Mouse (Mus musculus): Measurements from ENCODE around the gene A630095N17Rik.
A peak's percentile ranks its signal among the peaks of the same experiment; 100 is the strongest.
"Not testable (repeated sequence)": the region's sequence is repeated elsewhere in the genome, so short reads cannot be mapped to it uniquely, and the experiment has no call there.

The A630095N17Rik gene

GRCm38 (mm10) chr1:75243411-75243810 is 11.5 kb upstream of the A630095N17Rik start:
- no peak for DNase-seq (ENCODE audit: low read depth)

GRCm38 (mm10) chr1:75239591-75239990 is 7.7 kb upstream of the A630095N17Rik start:
- DNase-seq (ENCODE audit: low read depth): no peak

GRCm38 (mm10) chr1:75236117-75237050 is 4.5 kb upstream of the A630095N17Rik start, which contains the start of gene Dnajb2:
Gene Dnajb2 (plus strand): TSS chr1:75236406.
- DNase-seq (ENCODE audit: low read depth): no peak

GRCm38 (mm10) chr1:75234606-75235005 is 2.7 kb upstream of the A630095N17Rik start:
- DNase-seq (ENCODE audit: low read depth): no peak

- not testable (repeated sequence) for DNase-seq (ENCODE audit: low read depth)
Observed at GRCm38 (mm10) chr1:75232489-75232888, 587 bp upstream of the A630095N17Rik start.

- DNase-seq (ENCODE audit: low read depth): no peak
Observed at GRCm38 (mm10) chr1:75231224-75231623, 678 bp downstream of the A630095N17Rik start.

- DNase-seq (ENCODE audit: low read depth): no peak
Observed at GRCm38 (mm10) chr1:75230335-75230994, 1.4 kb downstream of the A630095N17Rik start.

- DNase-seq (ENCODE audit: low read depth): no peak
Observed at GRCm38 (mm10) chr1:75229158-75229557, 2.7 kb downstream of the A630095N17Rik start.

- no peak for DNase-seq (ENCODE audit: low read depth)
Observed at GRCm38 (mm10) chr1:75227653-75228052, 4.2 kb downstream of the A630095N17Rik start.

- DNase-seq (ENCODE audit: low read depth): no peak
Observed at GRCm38 (mm10) chr1:75226138-75226537, 5.8 kb downstream of the A630095N17Rik start.

- DNase-seq (ENCODE audit: low read depth): no peak
Observed at GRCm38 (mm10) chr1:75225473-75225872, 6.4 kb downstream of the A630095N17Rik start.

GRCm38 (mm10) chr1:75223532-75223931 is 8.4 kb downstream of the A630095N17Rik start:
- DNase-seq (ENCODE audit: low read depth): no peak

- DNase-seq (ENCODE audit: low read depth): no peak
Observed at GRCm38 (mm10) chr1:75222926-75223325, 9.0 kb downstream of the A630095N17Rik start.

GRCm38 (mm10) chr1:75221538-75221937 is 10.4 kb downstream of the A630095N17Rik start:
- no peak for DNase-seq (ENCODE audit: low read depth)

- no peak for DNase-seq (ENCODE audit: low read depth)
Observed at GRCm38 (mm10) chr1:75219531-75219930, 12.4 kb downstream of the A630095N17Rik start, which contains the start of gene Tuba4a. Gene Tuba4a (minus strand): TSS chr1:75219865.

GRCm38 (mm10) chr1:75219078-75219477 is 12.8 kb downstream of the A630095N17Rik start:
- DNase-seq (ENCODE audit: low read depth): peak; percentile 91

- no peak for DNase-seq (ENCODE audit: low read depth)
Observed at GRCm38 (mm10) chr1:75218227-75219001, 13.5 kb downstream of the A630095N17Rik start.

GRCm38 (mm10) chr1:75217893-75218226 is 14.0 kb downstream of the A630095N17Rik start:
- no peak for DNase-seq (ENCODE audit: low read depth)

GRCm38 (mm10) chr1:75216797-75217585 is 14.9 kb downstream of the A630095N17Rik start:
- DNase-seq (ENCODE audit: low read depth): no peak

- no peak for DNase-seq (ENCODE audit: low read depth)
Observed at GRCm38 (mm10) chr1:75215785-75216184, 16.1 kb downstream of the A630095N17Rik start.

- no peak for DNase-seq (ENCODE audit: low read depth)
Observed at GRCm38 (mm10) chr1:75214886-75215285, 17.0 kb downstream of the A630095N17Rik start.
